Mouse (Mus musculus): ENCODE measurements around the gene Myh9. TPM values are rescaled to one million over a fixed set of nuclear protein-coding genes. Genes with fewer than 3 reads are reported as not detected.

Gene Myh9
- polyA plus RNA-seq, 1 experiment = 350 TPM

DNA sequence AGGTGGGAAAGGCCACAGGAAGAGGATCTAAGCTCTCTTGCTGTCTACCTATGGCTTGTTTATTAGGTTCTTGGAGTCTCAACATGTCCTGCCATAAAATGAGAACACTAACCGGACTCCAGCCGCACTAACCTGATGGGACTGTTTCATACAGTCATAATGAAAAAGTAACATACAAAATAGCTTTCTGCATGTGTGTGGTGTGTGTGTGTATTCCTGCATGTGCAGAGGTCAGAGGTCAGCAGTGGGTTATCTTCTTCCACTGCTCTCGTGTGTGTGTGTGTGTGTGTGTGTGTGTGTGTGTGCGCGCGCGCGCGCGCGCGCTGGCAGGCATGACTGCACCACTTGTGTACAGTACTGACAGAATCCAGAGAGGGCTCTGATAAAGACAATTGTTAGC, 13.7 kb downstream of the Myh9 start:
- TF ChIP-seq CTCF (IDR thresholded peaks at IDR 0.05; ENCODE audit: insufficient read depth, low read depth, low read length) (no peak), POLR2A (IDR thresholded peaks at IDR 0.05; ENCODE audit: insufficient read depth, low read depth, low read length) (no peak)
- 96% methylated on average over 12 of the region's 12 CpGs for WGBS
- H3K4me3 ChIP-seq (ENCODE audit: insufficient read depth, low read depth, low read length) = no peak overlapping the region
- H3K27ac ChIP-seq (ENCODE audit: insufficient read depth, low read depth, low read length) = no peak overlapping the region
- peaks cover 19% of the 10 kb centered on the region for H3K4me1 ChIP-seq (ENCODE audit: control insufficient read depth, insufficient read depth, low read length)

DNA sequence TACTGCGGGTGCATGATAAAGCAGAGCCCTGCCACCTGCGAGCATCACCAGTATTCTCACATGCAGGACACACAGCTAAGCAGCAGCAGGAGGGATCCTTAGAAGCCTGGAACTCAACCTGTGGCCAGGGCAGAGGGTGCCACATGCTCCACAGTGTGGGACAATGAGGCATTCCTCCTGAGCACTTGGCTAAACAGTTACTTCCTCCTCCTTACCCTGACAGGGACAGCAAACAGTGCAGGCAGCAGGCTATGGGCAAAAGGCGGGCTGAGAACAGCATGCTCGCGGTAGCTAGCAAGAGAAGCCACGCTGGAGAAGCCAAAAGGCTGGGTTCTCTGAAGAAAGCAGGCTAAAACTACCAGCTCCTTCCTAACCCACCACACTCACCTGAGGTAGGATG, 14.2 kb downstream of the Myh9 start:
- Histone ChIP-seq H3K4me1 (ENCODE audit: control insufficient read depth, insufficient read depth, low read length) (peaks cover 22% of the 10 kb centered on the region), H3K27ac (ENCODE audit: insufficient read depth, low read depth, low read length) (no peak overlapping the region), H3K4me3 (ENCODE audit: insufficient read depth, low read depth, low read length) (no peak overlapping the region)
- no peak for TF ChIP-seq CTCF (IDR thresholded peaks at IDR 0.05; ENCODE audit: insufficient read depth, low read depth, low read length)
- no peak for TF ChIP-seq POLR2A (IDR thresholded peaks at IDR 0.05; ENCODE audit: insufficient read depth, low read depth, low read length)
- 42% methylated on average over 6 of the region's 6 CpGs for WGBS

DNA sequence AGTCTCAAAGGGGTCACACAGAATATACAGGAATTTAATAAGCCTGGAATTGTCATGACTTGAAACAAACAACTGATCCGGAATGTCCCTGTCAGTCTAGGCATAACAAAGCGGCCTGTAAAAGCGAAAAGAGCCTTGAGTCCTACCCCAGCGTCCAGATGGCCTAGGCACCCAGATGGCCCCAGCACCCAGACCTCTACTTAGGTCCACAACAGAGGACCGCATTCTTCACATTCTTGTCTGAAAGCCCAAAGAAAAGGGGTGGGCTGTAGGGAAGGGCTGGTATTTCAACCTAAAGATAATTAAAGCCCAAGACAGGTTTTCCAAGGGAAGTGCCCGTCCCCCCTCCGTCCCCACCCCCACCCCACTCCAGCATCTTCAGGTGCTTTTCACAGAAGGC, 14.6 kb downstream of the Myh9 start:
- H3K4me1 ChIP-seq (ENCODE audit: control insufficient read depth, insufficient read depth, low read length) = peaks cover 21% of the 10 kb centered on the region
- TF ChIP-seq POLR2A (IDR thresholded peaks at IDR 0.05; ENCODE audit: insufficient read depth, low read depth, low read length) = no peak
- TF ChIP-seq CTCF (IDR thresholded peaks at IDR 0.05; ENCODE audit: insufficient read depth, low read depth, low read length) = no peak
- WGBS = 63% methylated on average over 7 of the region's 7 CpGs
- no peak overlapping the region for H3K27ac ChIP-seq (ENCODE audit: insufficient read depth, low read depth, low read length)
- H3K4me3 ChIP-seq (ENCODE audit: insufficient read depth, low read depth, low read length) = no peak overlapping the region

DNA sequence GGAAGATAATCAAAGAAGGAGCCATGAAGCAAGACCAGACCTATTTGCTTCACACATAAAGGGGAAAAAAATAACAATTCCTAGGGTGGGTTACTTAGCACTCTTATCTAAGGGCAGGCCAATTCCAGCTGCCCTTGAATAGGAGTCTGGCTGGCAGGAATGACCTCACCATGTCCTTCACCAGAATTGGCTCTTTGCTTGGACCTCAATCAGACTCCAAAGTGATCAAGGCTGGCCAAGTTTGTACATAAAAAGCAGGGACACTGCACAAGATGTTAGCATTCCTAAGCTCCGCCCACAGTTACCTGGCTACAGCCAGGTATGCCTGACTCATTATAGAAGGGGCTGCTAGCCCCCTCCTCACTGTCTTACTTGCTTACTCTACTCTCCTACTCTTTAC, 16.6 kb downstream of the Myh9 start:
- Histone ChIP-seq H3K27ac (ENCODE audit: insufficient read depth, low read depth, low read length) (no peak overlapping the region), H3K4me1 (ENCODE audit: control insufficient read depth, insufficient read depth, low read length) (peaks cover 28% of the 10 kb centered on the region), H3K4me3 (ENCODE audit: insufficient read depth, low read depth, low read length) (no peak overlapping the region)
- TF ChIP-seq POLR2A (IDR thresholded peaks at IDR 0.05; ENCODE audit: insufficient read depth, low read depth, low read length) = no peak
- no peak for TF ChIP-seq CTCF (IDR thresholded peaks at IDR 0.05; ENCODE audit: insufficient read depth, low read depth, low read length)
- 91% methylated on average over 1 of the region's 1 CpGs for WGBS

DNA sequence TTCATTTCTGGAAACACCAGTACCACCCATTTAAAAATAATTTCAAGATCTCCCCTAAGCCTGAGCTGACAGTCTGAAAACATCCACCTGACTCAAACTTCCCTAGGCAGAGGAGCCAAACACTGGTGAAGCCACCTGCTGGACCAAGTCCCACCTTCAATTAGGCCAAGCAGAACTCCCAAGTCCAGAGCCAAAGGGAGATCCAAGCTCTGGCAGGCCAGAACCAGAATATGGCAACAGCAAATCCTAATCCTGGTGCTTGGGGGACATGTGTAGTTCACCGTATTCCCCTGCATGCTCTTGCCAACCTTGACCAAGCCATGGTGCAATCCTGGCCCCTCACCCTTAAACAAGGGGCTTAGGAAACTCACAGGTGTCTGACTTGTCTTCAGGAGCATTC, 17.7 kb downstream of the Myh9 start:
- Histone ChIP-seq H3K4me3 (ENCODE audit: insufficient read depth, low read depth, low read length) (no peak overlapping the region), H3K27ac (ENCODE audit: insufficient read depth, low read depth, low read length) (no peak overlapping the region), H3K4me1 (ENCODE audit: control insufficient read depth, insufficient read depth, low read length) (peaks cover 34% of the 10 kb centered on the region)
- 77% methylated on average over 1 of the region's 1 CpGs for WGBS
- no peak for TF ChIP-seq POLR2A (IDR thresholded peaks at IDR 0.05; ENCODE audit: insufficient read depth, low read depth, low read length)
- no peak for TF ChIP-seq CTCF (IDR thresholded peaks at IDR 0.05; ENCODE audit: insufficient read depth, low read depth, low read length)

DNA sequence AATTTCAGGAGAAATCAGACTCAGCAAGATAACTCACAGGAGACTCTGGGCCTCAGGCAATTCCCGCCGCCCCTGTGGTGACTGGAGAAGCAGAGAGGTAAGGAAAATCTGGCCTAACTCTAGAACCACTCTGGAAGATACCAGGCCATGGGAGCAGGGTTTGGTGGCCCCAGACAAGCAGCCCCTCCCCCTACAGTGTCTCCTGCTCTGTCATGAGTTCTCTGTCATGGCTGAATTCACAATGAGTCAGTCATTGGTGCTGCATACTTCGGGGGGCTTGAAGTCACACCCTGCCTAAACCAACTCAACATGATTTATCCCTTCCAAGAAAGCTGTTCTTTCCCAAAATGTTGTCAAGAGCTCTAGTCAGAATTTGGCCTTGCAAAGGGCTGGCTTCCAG, 18.3 kb downstream of the Myh9 start:
- Histone ChIP-seq H3K4me1 (ENCODE audit: control insufficient read depth, insufficient read depth, low read length) (peaks cover 37% of the 10 kb centered on the region), H3K4me3 (ENCODE audit: insufficient read depth, low read depth, low read length) (no peak overlapping the region), H3K27ac (ENCODE audit: insufficient read depth, low read depth, low read length) (no peak overlapping the region)
- WGBS = 72% methylated on average over 3 of the region's 3 CpGs
- TF ChIP-seq CTCF (IDR thresholded peaks at IDR 0.05; ENCODE audit: insufficient read depth, low read depth, low read length) (no peak), POLR2A (IDR thresholded peaks at IDR 0.05; ENCODE audit: insufficient read depth, low read depth, low read length) (no peak)

DNA sequence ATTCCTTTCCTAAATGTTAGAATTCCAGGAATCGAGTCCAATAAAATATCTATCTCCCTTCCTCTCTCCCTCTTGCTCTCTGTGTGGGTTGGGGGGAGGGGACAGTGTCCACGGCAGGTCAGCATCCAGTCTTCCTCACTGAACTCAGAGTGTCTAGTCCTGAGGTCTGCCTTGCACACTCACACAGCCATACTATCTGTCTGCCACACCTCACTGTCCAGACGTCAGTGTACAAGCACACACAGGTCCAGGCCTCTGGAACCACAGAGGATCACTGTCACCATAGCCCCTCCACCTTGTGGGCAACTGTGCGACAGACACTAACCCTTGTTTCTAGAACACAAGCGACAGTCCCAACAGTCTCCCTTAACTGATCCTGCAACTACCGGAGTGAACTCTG, 18.8 kb downstream of the Myh9 start:
- no peak overlapping the region for H3K4me3 ChIP-seq (ENCODE audit: insufficient read depth, low read depth, low read length)
- WGBS = 86% methylated on average over 6 of the region's 6 CpGs
- H3K27ac ChIP-seq (ENCODE audit: insufficient read depth, low read depth, low read length) = no peak overlapping the region
- TF ChIP-seq CTCF (IDR thresholded peaks at IDR 0.05; ENCODE audit: insufficient read depth, low read depth, low read length) (no peak), POLR2A (IDR thresholded peaks at IDR 0.05; ENCODE audit: insufficient read depth, low read depth, low read length) (no peak)
- H3K4me1 ChIP-seq (ENCODE audit: control insufficient read depth, insufficient read depth, low read length) = peaks cover 38% of the 10 kb centered on the region

DNA sequence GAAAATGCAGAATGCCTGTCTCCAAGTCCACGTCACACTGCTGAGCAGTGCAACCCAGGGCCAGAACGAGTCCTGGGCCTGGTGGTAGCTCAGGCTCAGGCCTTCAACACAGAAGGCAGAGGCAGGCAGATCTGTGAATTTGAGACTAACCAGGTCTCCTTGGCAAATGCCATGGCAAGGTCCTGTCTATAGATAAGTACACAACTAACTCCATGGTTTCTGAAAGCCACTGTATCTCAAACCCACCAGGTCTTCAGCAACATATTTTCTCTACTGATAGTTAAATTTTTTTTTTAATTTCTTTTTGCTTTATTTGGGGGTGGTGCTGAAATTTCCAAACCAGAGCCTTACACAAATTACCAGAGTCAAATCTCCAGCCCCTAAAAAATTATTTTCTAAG, 19.3 kb downstream of the Myh9 start:
- H3K4me3 ChIP-seq (ENCODE audit: insufficient read depth, low read depth, low read length) = no peak overlapping the region
- peak overlapping the region; percentile 40; the same call in 1 of the 2 replicates for H3K27ac ChIP-seq (ENCODE audit: insufficient read depth, low read depth, low read length)
- WGBS = 39% methylated on average over 2 of the region's 2 CpGs
- peaks cover 39% of the 10 kb centered on the region for H3K4me1 ChIP-seq (ENCODE audit: control insufficient read depth, insufficient read depth, low read length)
- TF ChIP-seq CTCF (IDR thresholded peaks at IDR 0.05; ENCODE audit: insufficient read depth, low read depth, low read length) (no peak), POLR2A (IDR thresholded peaks at IDR 0.05; ENCODE audit: insufficient read depth, low read depth, low read length) (no peak)

DNA sequence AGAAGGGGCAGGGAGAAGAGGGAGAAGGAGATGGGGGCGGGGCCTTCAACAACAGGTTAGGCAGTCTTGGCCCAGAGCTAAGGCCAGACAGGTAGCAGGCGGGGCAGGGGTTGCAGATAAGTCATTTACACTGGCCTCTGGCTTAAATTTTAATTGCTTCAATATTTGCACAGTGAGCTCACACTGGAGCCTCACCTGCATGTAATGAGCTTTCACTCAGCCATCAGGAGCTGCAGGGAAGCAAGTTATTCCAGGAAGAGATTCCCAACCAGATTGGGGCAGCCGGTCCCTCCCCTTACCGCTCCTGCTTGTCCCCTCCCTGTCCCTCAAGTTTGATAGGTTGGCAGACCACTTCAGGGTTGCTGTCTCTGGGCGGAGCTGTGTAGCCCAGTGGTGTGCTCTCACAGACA, 19.9 kb downstream of the Myh9 start:
- 71% methylated on average over 5 of the region's 5 CpGs for WGBS
- Histone ChIP-seq H3K4me1 (ENCODE audit: control insufficient read depth, insufficient read depth, low read length) (peaks cover 43% of the 10 kb centered on the region), H3K4me3 (ENCODE audit: insufficient read depth, low read depth, low read length) (no peak overlapping the region), H3K27ac (ENCODE audit: insufficient read depth, low read depth, low read length) (no peak overlapping the region)
- TF ChIP-seq POLR2A (IDR thresholded peaks at IDR 0.05; ENCODE audit: insufficient read depth, low read depth, low read length) (no peak), CTCF (IDR thresholded peaks at IDR 0.05; ENCODE audit: insufficient read depth, low read depth, low read length) (no peak)

DNA sequence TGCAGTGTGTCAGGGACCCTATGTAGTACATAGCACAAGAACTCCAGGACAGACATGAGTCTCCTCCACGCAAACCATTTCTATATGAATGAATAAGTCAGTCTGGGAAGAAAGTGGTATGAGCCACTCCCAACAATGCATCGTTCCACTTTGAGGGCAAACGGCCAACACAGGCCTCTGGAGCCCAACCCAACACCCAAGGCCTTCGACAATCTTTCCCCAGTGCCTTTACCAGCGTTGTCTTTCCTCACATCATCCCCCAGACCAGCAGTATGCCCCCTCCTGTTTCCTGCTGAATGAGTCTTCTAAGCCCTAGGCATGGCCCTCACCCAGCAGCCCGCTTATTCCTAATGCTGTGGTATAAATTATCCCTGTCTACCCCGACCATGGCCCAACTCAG, 20.6 kb downstream of the Myh9 start:
- Histone ChIP-seq H3K4me3 (ENCODE audit: insufficient read depth, low read depth, low read length) (no peak overlapping the region), H3K4me1 (ENCODE audit: control insufficient read depth, insufficient read depth, low read length) (peaks cover 47% of the 10 kb centered on the region), H3K27ac (ENCODE audit: insufficient read depth, low read depth, low read length) (no peak overlapping the region)
- no peak for TF ChIP-seq CTCF (IDR thresholded peaks at IDR 0.05; ENCODE audit: insufficient read depth, low read depth, low read length)
- no peak for TF ChIP-seq POLR2A (IDR thresholded peaks at IDR 0.05; ENCODE audit: insufficient read depth, low read depth, low read length)
- 52% methylated on average over 7 of the region's 7 CpGs for WGBS

Data from olfactory bulb, adult 2 months (tissue).